Mouse (Mus musculus) kidney, postnatal 25 days (tissue): Measurements from ENCODE around the gene 4921539E11Rik.

ENCODE experiments used
- DNase-seq, 2 experiments: peaks; one replicate each; pipeline ENCODE4 v3.0.0; 2021; ENCODE audit warnings: mixed read lengths in 2 of 2

Gene 4921539E11Rik

GRCm38 (mm10) chr4:103222854-103223253, 67.8 kb downstream of the 4921539E11Rik start:
- DNase-seq, result no peak

DNA sequence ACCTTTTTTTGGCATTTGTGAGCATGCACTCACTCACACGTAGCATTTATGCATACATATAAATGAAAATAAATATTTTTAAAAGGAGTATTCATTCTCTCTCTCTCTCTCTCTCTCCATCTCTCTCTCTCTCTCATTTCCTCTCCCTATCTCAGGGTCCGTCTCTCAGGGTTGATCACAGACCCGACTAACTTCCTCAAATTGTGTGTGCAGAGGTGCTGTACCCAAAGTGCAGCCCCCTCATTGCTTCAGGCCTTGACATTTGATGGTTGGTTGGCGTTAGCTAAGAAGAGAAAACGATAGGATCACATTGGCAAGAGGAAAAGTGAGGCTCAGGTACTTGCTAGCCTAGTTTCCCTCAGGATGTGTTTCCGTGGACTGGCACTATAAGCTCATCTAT, 68.9 kb downstream of the 4921539E11Rik start:
- no peak for DNase-seq

GRCm38 (mm10) chr4:103219011-103219410, 71.7 kb downstream of the 4921539E11Rik start:
- no peak for DNase-seq

DNA sequence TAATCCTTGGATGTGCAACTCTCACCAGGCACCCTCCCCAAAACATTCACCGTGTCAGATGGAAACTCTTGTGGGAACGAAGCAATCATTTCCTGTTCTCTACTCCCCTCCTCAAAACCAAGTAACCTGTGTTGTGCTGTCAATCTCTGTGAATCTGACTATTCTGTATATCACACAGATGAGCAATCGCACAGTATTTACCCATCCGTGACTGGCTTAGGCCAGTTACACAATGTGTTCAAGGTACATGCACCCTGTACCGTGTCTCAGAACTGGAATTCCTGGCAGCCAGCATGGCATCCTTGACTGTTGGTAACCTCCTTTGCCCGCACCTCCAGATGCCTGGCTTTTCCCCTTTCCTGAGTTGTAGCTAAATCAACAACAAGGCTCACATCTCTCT, 74.6 kb downstream of the 4921539E11Rik start:
- peak; percentile 75 to 90 for DNase-seq

GRCm38 (mm10) chr4:103214925-103215820, 75.5 kb downstream of the 4921539E11Rik start, which contains the start of gene Slc35d1:
Gene Slc35d1, minus strand, starts transcription at chr4:103215164.
- DNase-seq, result peak; percentile 88 to 94

- DNase-seq, result peak; percentile 74 to 85
Measured at GRCm38 (mm10) chr4:103214498-103214924, 76.2 kb downstream of the 4921539E11Rik start.

GRCm38 (mm10) chr4:103213859-103214497, 76.7 kb downstream of the 4921539E11Rik start:
- no peak for DNase-seq

GRCm38 (mm10) chr4:103208553-103208952, 82.1 kb downstream of the 4921539E11Rik start:
- DNase-seq, result no peak

- DNase-seq, result no peak
Measured at GRCm38 (mm10) chr4:103203646-103204045, 87.0 kb downstream of the 4921539E11Rik start.

GRCm38 (mm10) chr4:103200046-103200445, 90.6 kb downstream of the 4921539E11Rik start:
- no peak for DNase-seq

- DNase-seq, result no peak
Measured at GRCm38 (mm10) chr4:103199086-103199485, 91.6 kb downstream of the 4921539E11Rik start.

GRCm38 (mm10) chr4:103197401-103197800, 93.3 kb downstream of the 4921539E11Rik start:
- DNase-seq, result no peak

DNA sequence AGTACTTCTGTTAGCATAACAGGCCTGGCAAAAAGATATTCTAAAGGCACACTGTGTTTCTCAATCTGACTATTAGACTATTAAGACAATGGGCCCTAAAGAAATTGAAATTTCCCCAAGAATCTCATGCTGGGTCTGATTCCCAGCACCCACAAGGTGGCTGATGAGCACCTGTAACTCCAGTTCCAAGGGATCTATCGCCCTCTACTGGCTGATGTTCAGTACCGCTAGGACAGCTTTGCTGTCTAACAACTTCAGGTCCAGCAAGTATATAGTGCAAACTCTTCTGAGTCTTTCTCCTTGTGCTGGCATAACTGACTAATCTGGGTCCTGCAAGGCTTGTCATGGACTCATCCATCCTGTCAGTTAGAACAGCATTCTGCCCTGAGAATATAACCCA, 98.2 kb downstream of the 4921539E11Rik start:
- DNase-seq, result no peak

GRCm38 (mm10) chr4:103188786-103189640, 101.7 kb downstream of the 4921539E11Rik start:
- peak in 1 of 2 experiments; percentile 38 for DNase-seq
